Mouse (Mus musculus) monocyte, adult 5-6 weeks (primary cell): ENCODE data around the gene Diaph2. TPM values are rescaled to one million over a fixed set of nuclear protein-coding genes. Genes with fewer than 3 reads are reported as not detected.
A peak's percentile ranks its signal among the peaks of the same experiment; 100 is the strongest.

Source experiments
- ATAC-seq: fragments of 153-309, 156-312 bp; replicated peaks from 2 replicates; pipeline ENCODE4 v1.8.0; 2017; ENCODE audit warnings: mild to moderate bottlenecking; ENCODE audit not compliant: low TSS enrichment, insufficient number of reproducible peaks, severe bottlenecking, poor library complexity, low FRiP score
- total RNA-seq: library from RNA; stranded (forward); fragments of 200-1000, 200-491, 200-594 nt; gene quantifications from 3 replicates; pipeline ENCODE4 v1.2.3, GENCODE M21; 2017

Gene Diaph2
- 30.8 to 53.5 TPM (median 37.5 TPM) in 3 replicates for total RNA-seq

- ATAC-seq: peak; percentile 98
Observed at GRCm38 (mm10) chrX:129749571-129750061, at the start of gene Diaph2. Diaph2 (plus strand) TSS chrX:129749742.

- ATAC-seq: no peak
Observed at GRCm38 (mm10) chrX:129701634-129702312, 47.8 kb upstream of the Diaph2 start.

- ATAC-seq: no peak
Observed at GRCm38 (mm10) chrX:129709656-129710055, 39.9 kb upstream of the Diaph2 start.

- ATAC-seq: no peak
Observed at GRCm38 (mm10) chrX:129728717-129729220, 20.8 kb upstream of the Diaph2 start.

- no peak for ATAC-seq
Observed at GRCm38 (mm10) chrX:129736562-129736961, 13.0 kb upstream of the Diaph2 start.

GRCm38 (mm10) chrX:129739226-129739625 lies 10.3 kb upstream of the Diaph2 start:
- ATAC-seq: no peak

GRCm38 (mm10) chrX:129742981-129743380 lies 6.6 kb upstream of the Diaph2 start:
- ATAC-seq: no peak

- no peak for ATAC-seq
Observed at GRCm38 (mm10) chrX:129745976-129746375, 3.6 kb upstream of the Diaph2 start.

- no peak for ATAC-seq
Observed at GRCm38 (mm10) chrX:129749102-129749501, 440 bp upstream of the Diaph2 start.

- ATAC-seq: no peak; the same call in 1 of the 2 replicates
Observed at GRCm38 (mm10) chrX:129750094-129750569, 590 bp downstream of the Diaph2 start.

- peak; percentile 48 for ATAC-seq
Observed at GRCm38 (mm10) chrX:129750606-129751005, 1.1 kb downstream of the Diaph2 start.

- ATAC-seq: no peak
Observed at GRCm38 (mm10) chrX:129756606-129757005, 7.1 kb downstream of the Diaph2 start.

GRCm38 (mm10) chrX:129762649-129763048 lies 13.1 kb downstream of the Diaph2 start:
- ATAC-seq: no peak

- no peak for ATAC-seq
Observed at GRCm38 (mm10) chrX:129765378-129765777, 15.8 kb downstream of the Diaph2 start.

- ATAC-seq: no peak
Observed at GRCm38 (mm10) chrX:129766811-129767210, 17.3 kb downstream of the Diaph2 start.

- ATAC-seq: no peak
Observed at GRCm38 (mm10) chrX:129770625-129771024, 21.1 kb downstream of the Diaph2 start.

- no peak for ATAC-seq
Observed at GRCm38 (mm10) chrX:129773556-129774255, 24.2 kb downstream of the Diaph2 start.

GRCm38 (mm10) chrX:129774478-129774877 lies 24.9 kb downstream of the Diaph2 start:
- ATAC-seq: no peak

- ATAC-seq: no peak
Observed at GRCm38 (mm10) chrX:129776761-129777160, 27.2 kb downstream of the Diaph2 start.
